30 mouse cellular contexts compared by ENCODE assay signal in the genomic region with DNA sequence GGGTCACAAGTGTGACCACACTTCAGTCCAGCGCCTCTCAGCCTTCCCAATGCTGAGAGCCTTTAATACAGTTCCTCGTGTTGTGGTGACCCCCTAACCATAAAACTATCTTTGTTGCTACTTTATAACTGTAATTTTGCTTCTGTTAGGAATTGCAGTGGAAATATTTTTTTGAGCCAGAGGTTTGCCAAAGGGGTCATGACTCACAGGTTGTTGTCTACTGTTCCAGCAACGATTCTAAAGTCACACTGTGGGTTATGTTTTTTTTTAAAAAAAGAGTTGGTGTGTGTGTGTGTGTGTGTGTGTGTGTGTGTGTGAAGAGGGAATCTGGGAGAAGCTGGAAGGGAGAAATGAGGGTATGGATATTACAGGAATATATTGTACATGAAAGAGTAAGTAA. TPM values are rescaled to one million over a fixed set of nuclear protein-coding genes. Genes with fewer than 3 reads are reported as not detected.
DNase-seq lines count a peak whose midpoint lies in the region; ATAC-seq and TF ChIP-seq lines count a peak whose summit lies in the region.
"Had no signal": no experiment of that assay in that cellular context is flagged by ENCODE, and none has a peak within 500 bp of the region (broad histone marks: within the 10 kb centered on the region; RNA-seq: fewer than 3 reads in every experiment).

No protein-coding gene starts in this region.

- H3K36me3 ChIP-seq in heart, adult 2 months (ENCODE audit: control insufficient read depth, insufficient read depth, low read length), result no peaks in the 10 kb centered on the region
- H3K36me3 ChIP-seq in midbrain, embryonic 14.5 days (ENCODE audit: control insufficient read depth, insufficient read depth, low read length), result no peaks in the 10 kb centered on the region
- H3K36me3 ChIP-seq: embryonic facial prominence, embryonic 10.5 days; embryonic facial prominence, embryonic 13.5 days; hindbrain, embryonic 12.5 days; hindbrain, embryonic 15.5 days had no signal

- no peaks in the 10 kb centered on the region for H3K4me1 ChIP-seq in heart, adult 2 months (ENCODE audit: control insufficient read depth, insufficient read depth, low read length)
- H3K4me1 ChIP-seq in embryonic fibroblast, embryonic 13.5 days (ENCODE audit: control insufficient read depth, insufficient read depth, low read length), result peaks cover 10% of the 10 kb centered on the region
- no peaks in the 10 kb centered on the region for H3K4me1 ChIP-seq in midbrain, embryonic 14.5 days (ENCODE audit: control insufficient read depth, insufficient read depth, low read length)
- H3K4me1 ChIP-seq: embryonic facial prominence, embryonic 10.5 days; hindbrain, embryonic 12.5 days had no signal

- H3K27ac ChIP-seq in heart, adult 2 months, result no peak overlapping the region
- H3K27ac ChIP-seq in embryonic fibroblast, embryonic 13.5 days (ENCODE audit: insufficient read depth, low read length), result peak overlapping the region; percentile 80; the same call in 1 of the 2 replicates
- no peak overlapping the region for H3K27ac ChIP-seq in midbrain, embryonic 14.5 days (replicated peaks; ENCODE audit: low read depth, low read length)
- H3K27ac ChIP-seq: embryonic facial prominence, embryonic 10.5 days; embryonic facial prominence, embryonic 13.5 days; hindbrain, embryonic 12.5 days; hindbrain, embryonic 15.5 days had no signal

- 60% methylated on average over 3 of the region's 3 CpGs for WGBS in heart, adult 2 months
- WGBS in midbrain, embryonic 14.5 days, result 72% methylated on average over 3 of the region's 3 CpGs

- no peak for TF ChIP-seq EP300 in heart, adult 2 months (IDR thresholded peaks at IDR 0.05; ENCODE audit: insufficient read depth, low read depth, low read length)

- DNase-seq in heart, adult 11 months, result peak; percentile 10
- no peak for DNase-seq in heart, adult 2 months
- peak; percentile 44 for DNase-seq in 3134 (ENCODE audit: extremely low read depth, insufficient read length, low spot score)
- no peak for DNase-seq in midbrain, embryonic 14.5 days
- DNase-seq in layer of hippocampus, adult 11-12 months (ENCODE audit: low spot score), result no peak
- DNase-seq: adrenal gland, adult 8-10 months; adrenal gland, postnatal 25 days; cerebellum, adult 11-12 months; cerebellum, adult 8-10 months; cerebellum, postnatal 10 days; cerebellum, postnatal 36 days; embryo, embryonic 11 days; gastrocnemius, postnatal 25 days had no signal

- no peak for TF ChIP-seq POLR2A in heart, adult 2 months (IDR thresholded peaks at IDR 0.05; ENCODE audit: insufficient read depth, low read depth, low read length)
- no peak for TF ChIP-seq POLR2A in embryonic fibroblast, embryonic 13.5 days (IDR thresholded peaks at IDR 0.05; ENCODE audit: low read depth, low read length)

- H3K79me2 ChIP-seq in heart, adult 2 months (replicated peaks; ENCODE audit: control insufficient read depth, insufficient read depth, low read length), result no peaks in the 10 kb centered on the region

- TF ChIP-seq CTCF in heart, adult 2 months (IDR thresholded peaks at IDR 0.05), result no peak
- no peak for TF ChIP-seq CTCF in embryonic fibroblast, embryonic 13.5 days (IDR thresholded peaks at IDR 0.05; ENCODE audit: borderline replicate concordance, insufficient read depth, low read length)

- no peaks in the 10 kb centered on the region for H3K27me3 ChIP-seq in heart, adult 2 months (ENCODE audit: control insufficient read depth, insufficient read depth, low read length)
- H3K27me3 ChIP-seq in midbrain, embryonic 14.5 days (ENCODE audit: control insufficient read depth, insufficient read depth, low read length), result no peaks in the 10 kb centered on the region
- H3K27me3 ChIP-seq: embryonic facial prominence, embryonic 13.5 days; hindbrain, embryonic 12.5 days; hindbrain, embryonic 15.5 days had no signal

- no peaks in the 10 kb centered on the region for H3K9me3 ChIP-seq in midbrain, embryonic 14.5 days (ENCODE audit: control insufficient read depth, low read length)
- H3K9me3 ChIP-seq: embryonic facial prominence, embryonic 10.5 days; embryonic facial prominence, embryonic 13.5 days; hindbrain, embryonic 12.5 days; hindbrain, embryonic 15.5 days had no signal

- no peak overlapping the region for H3K4me3 ChIP-seq in heart, adult 2 months
- H3K4me3 ChIP-seq in embryonic fibroblast, embryonic 13.5 days (ENCODE audit: insufficient read depth, low read length), result no peak overlapping the region
- H3K4me3 ChIP-seq in midbrain, embryonic 14.5 days (replicated peaks; ENCODE audit: low read depth, low read length), result no peak overlapping the region
- H3K4me3 ChIP-seq: embryonic facial prominence, embryonic 10.5 days; embryonic facial prominence, embryonic 13.5 days; hindbrain, embryonic 12.5 days; hindbrain, embryonic 15.5 days had no signal

- ATAC-seq in midbrain, embryonic 14.5 days (ENCODE audit: low FRiP score, low TSS enrichment), result no peak
- ATAC-seq: activated CD4-positive, CD25-positive, alpha-beta regulatory T cell, adult 4 months; forebrain, embryonic 14.5 days had no signal

- intact Hi-C loops in heart, adult 2 months (cut with DNase I), result no loop called here

- no peak overlapping the region for H3K9ac ChIP-seq in heart, adult 2 months (ENCODE audit: low read depth, low read length)
- H3K9ac ChIP-seq in midbrain, embryonic 14.5 days (replicated peaks; ENCODE audit: low read length), result no peak overlapping the region
- H3K9ac ChIP-seq: embryonic facial prominence, embryonic 13.5 days; hindbrain, embryonic 12.5 days; hindbrain, embryonic 15.5 days had no signal

- H3K4me2 ChIP-seq in midbrain, embryonic 14.5 days (ENCODE audit: low read length), result no peak overlapping the region
- H3K4me2 ChIP-seq: embryonic facial prominence, embryonic 13.5 days; heart, embryonic 11.5 days; hindbrain, embryonic 12.5 days; hindbrain, embryonic 15.5 days had no signal

RNA-seq across cellular contexts. Expression of a gene that starts 56.1 kb away (rescaled TPM):
- not detected for total RNA-seq in heart, adult 2 months (2021)
- polyA plus RNA-seq in heart, adult 2 months (2012; rRNA removed), result not detected in 2 replicates
- polyA plus RNA-seq in embryonic fibroblast, embryonic 13.5 days (2011; ENCODE audit: insufficient read length, low read depth, missing spikeins), result not detected in 2 replicates
- polyA plus RNA-seq in midbrain, embryonic 14.5 days (2014; fragmentation: Nextera tagmentation; extraction: Ambion mirVana), result not detected in 2 replicates
- total RNA-seq: adrenal gland, adult 8-10 months; adrenal gland, postnatal 25 days; gastrocnemius, adult 8-10 months; gastrocnemius, postnatal 25 days; heart, adult 8-10 months; heart, postnatal 25 days; hematopoietic stem cell, adult 5-6 weeks had no signal
- polyA plus RNA-seq: activated CD4-positive, CD25-positive, alpha-beta regulatory T cell, adult 4 months; cortical plate, adult 2 months; embryonic facial prominence, embryonic 10.5 days; embryonic facial prominence, embryonic 13.5 days; forebrain, embryonic 11.5 days; forebrain, embryonic 14.5 days; heart, embryonic 11.5 days; heart, embryonic 14.5 days; heart, postnatal 0 days; hindbrain, embryonic 15.5 days; intestine, embryonic 14.5 days had no signal

Comparison
In these comparisons a context has a peak if more than half of its experiments do, and no peak if none do; other contexts are left out.
1. DNase-seq: peak in heart, adult 11 months (single experiment) and 3134 (single experiment); none in heart, adult 2 months (0 of 2), midbrain, embryonic 14.5 days (single experiment) and layer of hippocampus, adult 11-12 months (single experiment).